Mouse (Mus musculus) ES-E14 (cell line): ENCODE measurements around the gene Rsph6a. TPM values are rescaled to one million over a fixed set of nuclear protein-coding genes. Genes with fewer than 3 reads are reported as not detected.

ENCODE experiments used
- DNase-seq: peaks from one replicate; pipeline ENCODE4 v3.0.0-alpha.2; 2013; ENCODE audit warnings: low read depth, low spot score
- H3K27ac ChIP-seq: 2 replicates; pipeline ENCODE4 v1.5.1; 2012; ENCODE audit warnings: low read depth, mild to moderate bottlenecking, low read length, moderate library complexity, mixed read lengths; ENCODE audit not compliant: poor library complexity, insufficient read depth, severe bottlenecking
- H3K36me3 ChIP-seq: 2 replicates; pipeline ENCODE4 v1.6.1; 2012; ENCODE audit warnings: mild to moderate bottlenecking, low read length, moderate library complexity, mixed read lengths; ENCODE audit not compliant: control insufficient read depth, poor library complexity, insufficient read depth, severe bottlenecking
- H3K4me1 ChIP-seq, 2 experiments: fragments of 150-350 bp in 1 of 2; sonication (generic) in 1 of 2; 2 replicates each; pipeline ENCODE4 v1.6.1; 2012; ENCODE audit warnings: low read length in 2 of 2, mild to moderate bottlenecking in 1 of 2, mixed read lengths in 1 of 2; ENCODE audit not compliant: control insufficient read depth in 2 of 2, insufficient read depth in 2 of 2, poor library complexity in 1 of 2
- H3K4me3 ChIP-seq, 2 experiments: fragments of 150-350 bp in 1 of 2; sonication (generic) in 1 of 2; 2 replicates each; pipeline ENCODE4 v1.5.1; 2012; ENCODE audit warnings: low read length in 2 of 2, low read depth in 1 of 2, mild to moderate bottlenecking in 1 of 2, mixed read lengths in 1 of 2; ENCODE audit not compliant: insufficient read depth in 1 of 2, poor library complexity in 1 of 2, severe bottlenecking in 1 of 2
- H3K9ac ChIP-seq: 2 replicates; pipeline ENCODE4 v1.6.1; 2012; ENCODE audit warnings: low read depth, mild to moderate bottlenecking, low read length, mixed read lengths; ENCODE audit not compliant: poor library complexity, insufficient read depth, severe bottlenecking
- H3K9me3 ChIP-seq: fragments of 150-350 bp; sonication (generic); 2 replicates; pipeline ENCODE4 v1.6.1; 2012; ENCODE audit warnings: low read depth, mild to moderate bottlenecking, low read length; ENCODE audit not compliant: control insufficient read depth, insufficient read depth
- CHD2 ChIP-seq: IDR thresholded peaks from 2 replicates; pipeline ENCODE4 v1.6.1; 2014; ENCODE audit warnings: mild to moderate bottlenecking, low read depth, low read length, inconsistent platforms
- HCFC1 ChIP-seq: IDR thresholded peaks from 2 replicates; pipeline ENCODE4 v1.6.1; 2012; ENCODE audit warnings: low read length, inconsistent platforms, borderline replicate concordance; ENCODE audit not compliant: insufficient read depth
- MAFK ChIP-seq: IDR thresholded peaks from 2 replicates; pipeline ENCODE4 v1.6.1; 2014; ENCODE audit warnings: mild to moderate bottlenecking, low read depth, low read length, inconsistent platforms; ENCODE audit not compliant: insufficient read depth
- ZC3H11A ChIP-seq: IDR thresholded peaks from 2 replicates; pipeline ENCODE4 v1.6.1; 2012; ENCODE audit warnings: low read depth, mild to moderate bottlenecking, inconsistent platforms, low read length, borderline replicate concordance
- ZNF384 ChIP-seq: IDR thresholded peaks from 2 replicates; pipeline ENCODE4 v1.6.1; 2012; ENCODE audit warnings: low read depth, low read length, inconsistent platforms
- in situ Hi-C, 2 experiments: fragments of 600-800 bp; cut with MboI; formaldehyde crosslinking; loops; one replicate each; pipeline ENCODE4 v1.15.1; 2025; ENCODE audit warnings: low sequenced_read_pairs in 2 of 2, inconsistent platforms in 1 of 2; ENCODE audit not compliant: unreplicated experiment in 2 of 2
- total RNA-seq: library from RNA; depleted of rRNA; stranded (reverse); fragments of 300-350 nt; gene quantifications from 2 replicates; pipeline ENCODE4 v1.2.3, GENCODE M21; 2012

Rsph6a gene
- total RNA-seq, 1 experiment = 0.94 TPM

GRCm38 (mm10) chr7:19024096-19024506 lies 30.4 kb upstream of the Rsph6a start, which contains the start of gene Sympk:
Gene Sympk (plus strand): TSS chr7:19024377.
- H3K36me3 ChIP-seq = peaks cover 6% of the 10 kb centered on the region; the same call in 1 of the 2 replicates
- no peaks in the 10 kb centered on the region for H3K9me3 ChIP-seq
- TF ChIP-seq ZC3H11A (no peak), MAFK (no peak), ZNF384 (no peak), CHD2 (no peak), HCFC1 (peak; percentile 97)
- H3K27ac ChIP-seq = peak within 1 kb of the TSS; percentile 52
- H3K4me1 ChIP-seq = peaks cover 1 to 14% of the 10 kb centered on the region in 2 experiments; a peak in 2 of 4 replicates
- peak; percentile 88 for DNase-seq
- in situ Hi-C loops = no loop called here
- peak within 1 kb of the TSS; percentile 93 for H3K9ac ChIP-seq
- H3K4me3 ChIP-seq = peak within 1 kb of the TSS; percentile 87 to 96

DNA sequence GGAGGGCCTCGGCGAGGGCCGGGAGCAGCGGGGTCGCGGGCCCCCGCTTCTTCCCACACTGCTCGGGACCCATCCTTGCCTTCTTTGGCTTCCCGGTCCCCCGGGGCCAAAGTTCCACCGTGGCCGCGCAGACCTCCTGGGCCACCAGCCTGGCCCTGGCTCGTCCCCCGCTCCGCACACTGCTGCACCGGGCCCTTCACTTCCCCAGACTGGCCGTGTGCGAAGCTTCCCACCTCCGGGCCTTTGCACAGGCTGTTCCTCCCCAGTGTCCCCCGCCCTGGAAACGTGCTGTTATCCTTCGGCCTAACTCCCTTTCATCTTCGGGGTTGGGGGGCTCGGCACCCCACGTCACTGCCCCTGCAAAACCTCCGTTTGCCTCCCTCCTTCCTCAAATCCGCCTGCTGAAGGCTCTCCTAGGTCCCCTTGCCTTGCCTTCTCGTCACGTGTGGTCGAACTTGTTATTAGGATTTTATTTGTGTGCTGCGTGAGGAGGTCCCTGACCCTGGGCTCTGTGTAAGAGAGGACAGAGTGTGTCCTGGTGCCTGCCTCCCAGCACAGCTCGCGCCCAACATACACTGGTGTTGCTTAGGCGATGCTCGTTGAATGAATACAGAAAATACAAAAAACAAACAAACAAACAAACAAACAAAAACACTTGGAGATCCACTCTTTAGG lies 29.8 kb upstream of the Rsph6a start:
- Histone ChIP-seq H3K4me1 (peaks cover 1 to 14% of the 10 kb centered on the region in 2 experiments; a peak in 2 of 4 replicates), H3K9me3 (no peaks in the 10 kb centered on the region), H3K27ac (peak overlapping the region; percentile 52), H3K36me3 (peaks cover 11% of the 10 kb centered on the region), H3K4me3 (peak overlapping the region; percentile 87 to 96), H3K9ac (peak overlapping the region; percentile 93)
- DNase-seq = no peak
- in situ Hi-C loops = no loop called here
- TF ChIP-seq CHD2 (no peak), ZNF384 (no peak), HCFC1 (no peak), MAFK (no peak), ZC3H11A (no peak)

GRCm38 (mm10) chr7:19028067-19028466 lies 26.4 kb upstream of the Rsph6a start:
- no peaks in the 10 kb centered on the region for H3K9me3 ChIP-seq
- no peak overlapping the region for H3K9ac ChIP-seq
- TF ChIP-seq MAFK (no peak), CHD2 (no peak), HCFC1 (no peak), ZNF384 (no peak), ZC3H11A (no peak)
- in situ Hi-C loops = no loop called here
- peaks cover 1 to 5% of the 10 kb centered on the region in 2 experiments; a peak in 2 of 4 replicates for H3K4me1 ChIP-seq
- no peak for DNase-seq
- no peak overlapping the region for H3K4me3 ChIP-seq
- no peak overlapping the region for H3K27ac ChIP-seq
- H3K36me3 ChIP-seq = peaks cover 34% of the 10 kb centered on the region

- H3K36me3 ChIP-seq = peaks cover 40% of the 10 kb centered on the region
- no peak for TF ChIP-seq HCFC1
- TF ChIP-seq ZNF384 = no peak
- TF ChIP-seq CHD2 = no peak
- TF ChIP-seq ZC3H11A = no peak; the same call in 1 of the 2 replicates
Observed at GRCm38 (mm10) chr7:19029084-19029653, 25.3 kb upstream of the Rsph6a start.

More at GRCm38 (mm10) chr7:19029084-19029653, 25.3 kb upstream of the Rsph6a start:
- H3K27ac ChIP-seq = no peak overlapping the region
- DNase-seq = peak; percentile 68
- peaks cover 1 to 5% of the 10 kb centered on the region in 2 experiments; a peak in 2 of 4 replicates for H3K4me1 ChIP-seq
- no peak overlapping the region for H3K4me3 ChIP-seq
- H3K9ac ChIP-seq = no peak overlapping the region
- H3K9me3 ChIP-seq = no peaks in the 10 kb centered on the region
- in situ Hi-C loops = no loop called here
